Mouse (Mus musculus) testis, adult 2 months (tissue): ENCODE measurements around the gene Ost4.

Experiments
- CTCF ChIP-seq: fragments of 200-500 bp; IDR thresholded peaks from 2 replicates; pipeline ENCODE4 v1.5.1; 2012; ENCODE audit warnings: low read depth, mild to moderate bottlenecking, inconsistent platforms, low read length, moderate library complexity; ENCODE audit not compliant: control insufficient read depth, insufficient read depth, insufficient replicate concordance
- POLR2A ChIP-seq: fragments of 200-500 bp; IDR thresholded peaks from 2 replicates; pipeline ENCODE4 v1.6.1; 2012; ENCODE audit warnings: low read depth, mild to moderate bottlenecking, inconsistent platforms, low read length, moderate library complexity; ENCODE audit not compliant: control insufficient read depth

GRCm38 (mm10) chr5:30878616-30879015 lies 29.0 kb downstream of the Ost4 start:
- TF ChIP-seq CTCF, result no peak
- TF ChIP-seq POLR2A, result no peak
